Mouse (Mus musculus) hindbrain, embryonic 16.5 days (tissue): ENCODE data around the gene Nphs1. TPM values are rescaled to one million over a fixed set of nuclear protein-coding genes. Genes with fewer than 3 reads are reported as not detected.

Source experiments
- ATAC-seq: fragments of 200-750 bp; cut with Nextera tagmentation; 2 replicates; pipeline ENCODE4 v1.8.0; 2017; ENCODE audit warnings: moderate TSS enrichment, moderate library complexity
- H3K27ac ChIP-seq: fragments of 300-500 bp; sonication (generic); 2 replicates; pipeline ENCODE4 v1.5.1; 2014; ENCODE audit warnings: low read depth, mild to moderate bottlenecking, control low read depth, low read length, moderate library complexity
- H3K27me3 ChIP-seq: fragments of 300-500 bp; sonication (generic); replicated peaks from 2 replicates; pipeline ENCODE4 v1.6.1; 2014; ENCODE audit warnings: low read length; ENCODE audit not compliant: control insufficient read depth, insufficient read depth
- H3K36me3 ChIP-seq: fragments of 300-500 bp; sonication (generic); 2 replicates; pipeline ENCODE4 v1.6.1; 2014; ENCODE audit warnings: mild to moderate bottlenecking, low read length, moderate library complexity, mixed read lengths; ENCODE audit not compliant: control insufficient read depth, insufficient read depth
- H3K4me1 ChIP-seq: fragments of 300-500 bp; sonication (generic); 2 replicates; pipeline ENCODE4 v1.6.1; 2014; ENCODE audit warnings: low read depth, low read length; ENCODE audit not compliant: control insufficient read depth, insufficient read depth
- H3K4me2 ChIP-seq: fragments of 300-500 bp; sonication (generic); 2 replicates; pipeline ENCODE4 v1.6.1; 2014; ENCODE audit warnings: mild to moderate bottlenecking, low read length, control low read depth, moderate library complexity
- H3K4me3 ChIP-seq: fragments of 300-500 bp; sonication (generic); 2 replicates; pipeline ENCODE4 v1.5.1; 2014; ENCODE audit warnings: mild to moderate bottlenecking, low read length, control low read depth, moderate library complexity
- H3K9ac ChIP-seq: fragments of 300-500 bp; sonication (generic); 2 replicates; pipeline ENCODE4 v1.6.1; 2014; ENCODE audit warnings: low read depth, mild to moderate bottlenecking, control low read depth, low read length, moderate library complexity
- H3K9me3 ChIP-seq: fragments of 300-500 bp; sonication (generic); 2 replicates; pipeline ENCODE4 v1.6.1; 2014; ENCODE audit warnings: mild to moderate bottlenecking, low read length, moderate library complexity; ENCODE audit not compliant: control insufficient read depth
- WGBS: fragments of 180-500 bp; shearing (Covaris S2); extraction: QIAGEN DNeasy Blood & Tissue Kit; methylation state at CpG from one replicate; pipeline ENCODE4 v1.1.7; 2014; 5-methylcytosine and 5-hydroxymethylcytosine counted together
- polyA plus RNA-seq: library from polyadenylated mRNA; unstranded; fragments of >200 nt; fragmentation: Nextera tagmentation; extraction: Ambion mirVana; gene quantifications from 2 replicates; pipeline ENCODE4 v1.2.1, GENCODE M21; 2015

Nphs1 gene
- polyA plus RNA-seq, 1 experiment from 2014 or later, result 0.98 TPM

DNA sequence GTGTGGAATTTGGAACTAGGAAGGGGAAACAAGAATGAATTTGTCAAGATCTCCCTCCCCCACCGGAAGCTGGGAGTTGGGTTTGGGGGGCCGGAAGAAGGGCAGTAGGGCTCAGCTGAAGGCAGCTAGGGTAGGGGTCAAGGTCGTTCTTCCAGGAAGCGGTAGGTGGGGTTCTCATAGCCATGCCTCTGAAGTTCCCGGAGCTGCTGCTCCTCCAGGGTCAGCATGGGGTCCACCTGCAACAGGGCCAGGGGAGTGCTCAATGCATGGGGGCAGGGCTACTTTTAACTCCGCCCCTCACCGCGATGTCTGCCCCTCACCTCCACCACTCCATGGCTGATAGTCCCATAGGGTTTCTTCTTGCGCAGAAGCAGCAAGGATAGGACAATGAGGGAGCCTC is 23.0 kb upstream of the Nphs1 start:
- ATAC-seq, result no peak; the same call in 1 of the 2 replicates
- Histone ChIP-seq H3K4me2 (no peak overlapping the region), H3K36me3 (peaks cover 35% of the 10 kb centered on the region), H3K27ac (no peak overlapping the region), H3K27me3 (no peaks in the 10 kb centered on the region), H3K4me3 (no peak overlapping the region), H3K4me1 (0 out of 2 replicates have a peak, but pooled peaks cover 3% of the 10 kb centered on the region), H3K9me3 (no peaks in the 10 kb centered on the region), H3K9ac (no peak overlapping the region)
- WGBS, result 53% methylated on average over 9 of the region's 9 CpGs

GRCm38 (mm10) chr7:30436879-30437278 is 21.2 kb upstream of the Nphs1 start:
- H3K27me3 ChIP-seq, result no peaks in the 10 kb centered on the region
- H3K9ac ChIP-seq, result no peak overlapping the region
- H3K9me3 ChIP-seq, result no peaks in the 10 kb centered on the region
- WGBS, result 21% methylated on average over 10 of the region's 10 CpGs
- peaks cover 38% of the 10 kb centered on the region for H3K36me3 ChIP-seq
- no peaks in the 10 kb centered on the region; the same call in none of the 2 replicates for H3K4me1 ChIP-seq
- no peak overlapping the region for H3K27ac ChIP-seq
- no peak overlapping the region for H3K4me3 ChIP-seq
- no peak for ATAC-seq
- H3K4me2 ChIP-seq, result no peak overlapping the region

DNA sequence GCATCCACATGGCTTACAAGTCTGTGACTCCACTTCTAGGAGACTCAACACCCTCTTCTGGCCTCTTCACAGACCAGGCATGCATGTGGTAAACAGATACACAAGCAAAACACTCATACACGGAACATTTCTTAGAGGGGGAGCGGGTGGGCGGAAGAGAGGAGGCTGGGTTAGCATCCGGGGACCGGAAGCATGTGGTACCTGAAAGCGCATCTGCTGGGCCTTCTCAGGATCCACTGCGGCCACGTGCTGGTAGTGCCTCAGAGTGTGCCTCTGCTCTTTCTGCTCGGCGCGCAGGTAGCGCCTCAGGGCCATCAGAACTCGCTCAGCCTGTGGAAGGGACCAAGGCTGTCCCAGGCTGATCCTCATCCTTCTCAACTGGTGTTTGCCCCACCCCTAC is 18.4 kb upstream of the Nphs1 start:
- no peak for ATAC-seq
- H3K9me3 ChIP-seq, result no peaks in the 10 kb centered on the region
- peaks cover 10% of the 10 kb centered on the region for H3K4me1 ChIP-seq
- H3K4me3 ChIP-seq, result no peak overlapping the region
- H3K27me3 ChIP-seq, result no peaks in the 10 kb centered on the region
- 86% methylated on average over 13 of the region's 13 CpGs for WGBS
- no peak overlapping the region for H3K9ac ChIP-seq
- no peak overlapping the region for H3K4me2 ChIP-seq
- peaks cover 49% of the 10 kb centered on the region for H3K36me3 ChIP-seq
- no peak overlapping the region for H3K27ac ChIP-seq

- Histone ChIP-seq H3K9me3 (no peaks in the 10 kb centered on the region), H3K36me3 (peaks cover 39% of the 10 kb centered on the region), H3K27me3 (no peaks in the 10 kb centered on the region), H3K9ac (no peak overlapping the region), H3K4me2 (no peak overlapping the region), H3K4me3 (no peak overlapping the region), H3K4me1 (peaks cover 10% of the 10 kb centered on the region), H3K27ac (no peak overlapping the region)
- WGBS, result 24% methylated on average over 5 of the region's 5 CpGs
- ATAC-seq, result no peak
These were observed 17.4 kb upstream of the Nphs1 start for GRCm38 (mm10) chr7:30440697-30441096.

DNA sequence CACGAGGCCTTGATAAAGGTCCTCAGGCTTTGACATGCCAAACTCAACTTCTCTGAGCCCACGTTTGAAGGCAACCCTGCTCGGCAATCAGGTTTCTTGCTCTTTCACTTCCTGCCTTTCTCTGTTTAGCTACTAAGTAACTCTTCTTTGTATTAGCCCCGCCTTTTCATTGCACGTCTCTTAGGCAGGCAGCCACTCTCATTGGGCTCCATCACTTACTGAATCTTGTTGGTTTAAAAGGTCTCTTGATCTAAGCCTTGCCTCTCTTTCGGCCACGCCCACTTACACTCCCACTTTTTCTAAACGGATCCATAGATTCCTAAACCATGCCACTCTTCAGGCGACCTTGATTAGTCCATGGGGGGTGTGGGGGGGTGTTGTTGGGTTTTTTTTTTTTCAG is 14.4 kb upstream of the Nphs1 start:
- peak overlapping the region; percentile 97 for H3K9ac ChIP-seq
- H3K27ac ChIP-seq, result peak overlapping the region; percentile 98
- 15% methylated on average over 9 of the region's 9 CpGs for WGBS
- ATAC-seq, result no peak
- H3K4me3 ChIP-seq, result peak overlapping the region; percentile 93
- no peaks in the 10 kb centered on the region for H3K27me3 ChIP-seq
- H3K4me1 ChIP-seq, result peaks cover 14% of the 10 kb centered on the region
- peaks cover 21% of the 10 kb centered on the region for H3K36me3 ChIP-seq
- peak overlapping the region; percentile 85 for H3K4me2 ChIP-seq
- no peaks in the 10 kb centered on the region for H3K9me3 ChIP-seq

DNA sequence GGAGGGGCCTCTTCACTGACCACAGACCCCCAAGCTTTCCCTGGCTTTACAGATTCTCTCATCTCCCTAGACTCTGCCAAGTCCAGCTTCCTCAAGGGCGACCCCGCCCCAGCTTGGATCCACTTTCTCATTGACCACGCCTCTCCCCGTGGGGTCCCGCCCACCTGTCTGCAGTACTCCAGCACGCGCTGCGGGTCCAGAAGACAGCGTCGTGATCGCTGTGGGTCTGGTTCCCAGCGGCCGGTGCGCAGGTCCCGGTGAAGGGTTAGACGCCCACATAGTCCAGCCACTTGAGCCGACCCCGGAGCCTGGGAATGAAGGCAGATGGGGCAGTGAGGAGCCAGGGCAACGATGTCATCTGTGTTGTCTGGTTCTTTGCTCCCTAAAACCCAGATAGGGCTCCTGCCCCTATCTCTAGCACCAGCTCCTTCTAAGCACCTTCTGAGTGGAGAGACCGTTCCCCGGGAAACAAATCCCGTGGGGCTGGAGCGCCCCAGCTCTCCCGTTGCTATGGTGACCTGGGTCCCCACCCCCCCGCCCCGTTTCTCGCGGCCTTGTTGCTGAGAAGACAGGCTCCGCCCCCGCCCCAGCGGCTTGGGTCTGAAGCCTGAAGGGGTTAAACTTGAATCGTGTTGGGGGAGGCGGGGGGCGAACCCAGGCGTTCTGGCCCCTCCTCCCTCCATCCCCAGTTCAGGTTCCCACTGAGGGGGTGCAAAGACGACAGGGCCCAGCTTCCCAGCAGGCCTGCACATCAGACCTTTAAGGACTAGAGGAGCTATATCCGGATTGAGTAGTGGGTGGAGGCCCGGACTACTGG is 13.8 kb upstream of the Nphs1 start:
- Histone ChIP-seq H3K9me3 (no peaks in the 10 kb centered on the region), H3K27me3 (no peaks in the 10 kb centered on the region), H3K36me3 (peaks cover 21% of the 10 kb centered on the region), H3K9ac (peak overlapping the region; percentile 97), H3K4me3 (peak overlapping the region; percentile 93), H3K4me1 (peaks cover 14% of the 10 kb centered on the region), H3K4me2 (peak overlapping the region; percentile 85), H3K27ac (peak overlapping the region; percentile 98)
- peak; percentile 53 for ATAC-seq
- WGBS, result under 1% methylated on average over 38 of the region's 38 CpGs

GRCm38 (mm10) chr7:30444971-30445751 is 13.0 kb upstream of the Nphs1 start, which contains the start of gene Aplp1:
Aplp1 (minus strand) TSS chr7:30445535.
- Histone ChIP-seq H3K27ac (peak within 1 kb of the TSS; percentile 98), H3K4me3 (peak within 1 kb of the TSS; percentile 93), H3K4me1 (peaks cover 14% of the 10 kb centered on the region), H3K4me2 (peak within 1 kb of the TSS; percentile 85), H3K9ac (peak within 1 kb of the TSS; percentile 97), H3K27me3 (no peaks in the 10 kb centered on the region), H3K9me3 (no peaks in the 10 kb centered on the region), H3K36me3 (peaks cover 15% of the 10 kb centered on the region)
- peak; percentile 85 for ATAC-seq
- under 1% methylated on average over 58 of the region's 72 CpGs for WGBS

- no peak overlapping the region for H3K27ac ChIP-seq
- peaks cover 11% of the 10 kb centered on the region for H3K4me1 ChIP-seq
- 65% methylated on average over 7 of the region's 7 CpGs for WGBS
- H3K4me3 ChIP-seq, result no peak overlapping the region
- no peak overlapping the region for H3K9ac ChIP-seq
- ATAC-seq, result no peak
- H3K9me3 ChIP-seq, result no peaks in the 10 kb centered on the region
- H3K27me3 ChIP-seq, result peaks cover 22% of the 10 kb centered on the region
- H3K36me3 ChIP-seq, result no peaks in the 10 kb centered on the region
- H3K4me2 ChIP-seq, result no peak overlapping the region
These were observed 7.9 kb upstream of the Nphs1 start for GRCm38 (mm10) chr7:30450241-30450640.

DNA sequence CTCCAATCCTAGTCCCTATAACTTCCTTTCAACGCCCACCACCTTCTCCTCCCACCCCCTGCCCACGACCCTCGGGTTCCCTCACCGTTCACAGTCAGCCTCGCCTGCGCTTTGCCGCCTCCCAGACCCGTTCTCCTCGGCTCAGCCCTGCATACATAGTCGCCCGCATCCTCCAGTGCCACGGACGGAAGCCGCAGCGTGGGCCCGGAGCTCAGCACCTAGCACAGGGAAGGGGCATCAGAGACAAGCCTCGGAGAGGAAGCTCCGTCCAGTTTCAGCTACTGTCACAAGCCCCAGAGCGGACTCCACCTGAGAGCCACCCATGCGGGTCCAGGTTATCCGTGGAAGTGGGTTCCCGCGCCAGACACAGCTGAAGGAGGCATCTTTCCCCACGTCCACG is 4.8 kb upstream of the Nphs1 start:
- H3K4me1 ChIP-seq, result peaks cover 26% of the 10 kb centered on the region
- H3K9me3 ChIP-seq, result no peaks in the 10 kb centered on the region
- H3K4me3 ChIP-seq, result peak overlapping the region; percentile 29
- H3K27ac ChIP-seq, result no peak overlapping the region
- no peak for ATAC-seq
- H3K4me2 ChIP-seq, result peak overlapping the region; percentile 51
- WGBS, result 13% methylated on average over 25 of the region's 25 CpGs
- no peaks in the 10 kb centered on the region for H3K36me3 ChIP-seq
- H3K27me3 ChIP-seq, result peaks cover 37% of the 10 kb centered on the region
- peak overlapping the region; percentile 43; the same call in 1 of the 2 replicates for H3K9ac ChIP-seq
